Mouse (Mus musculus) embryonic facial prominence, embryonic 11.5 days (tissue): ENCODE measurements around the gene Amn1. TPM values are rescaled to one million over a fixed set of nuclear protein-coding genes. Genes with fewer than 3 reads are reported as not detected.
"Not testable (repeated sequence)": the region's sequence is repeated elsewhere in the genome, so short reads cannot be mapped to it uniquely, and the experiment has no call there.

Experiments used
- ATAC-seq: fragments of 200-750 bp; cut with Nextera tagmentation; replicated peaks from 2 replicates; pipeline ENCODE4 v1.8.0; 2017; ENCODE audit warnings: low read depth; ENCODE audit not compliant: insufficient number of reproducible peaks, low FRiP score, low TSS enrichment
- DNase-seq: peaks from one replicate; pipeline ENCODE4 v3.0.0-alpha.2; 2015; ENCODE audit warnings: low spot score
- H3K27ac ChIP-seq: fragments of 300-500 bp; sonication (generic); replicated peaks from 2 replicates; pipeline ENCODE4 v1.5.1; 2014; ENCODE audit warnings: mild to moderate bottlenecking, low read depth, low read length, control low read depth
- H3K27me3 ChIP-seq: fragments of 300-500 bp; sonication (generic); 2 replicates; pipeline ENCODE4 v1.6.1; 2014; ENCODE audit warnings: mild to moderate bottlenecking, low read length, moderate library complexity, mixed read lengths; ENCODE audit not compliant: control insufficient read depth, insufficient read depth
- H3K36me3 ChIP-seq: fragments of 300-500 bp; sonication (generic); replicated peaks from 2 replicates; pipeline ENCODE4 v1.6.1; 2014; ENCODE audit warnings: low read depth, mild to moderate bottlenecking, low read length, moderate library complexity, mixed read lengths; ENCODE audit not compliant: control insufficient read depth, insufficient read depth
- H3K4me1 ChIP-seq: fragments of 300-500 bp; sonication (generic); 2 replicates; pipeline ENCODE4 v1.6.1; 2014; ENCODE audit warnings: low read length, mixed read lengths; ENCODE audit not compliant: control insufficient read depth, insufficient read depth
- H3K4me2 ChIP-seq: fragments of 300-500 bp; sonication (generic); 2 replicates; pipeline ENCODE4 v1.6.1; 2014; ENCODE audit warnings: low read depth, mild to moderate bottlenecking, control low read depth, low read length, moderate library complexity
- H3K4me3 ChIP-seq: fragments of 300-500 bp; sonication (generic); 2 replicates; pipeline ENCODE4 v1.5.1; 2014; ENCODE audit warnings: low read depth, low read length, control low read depth
- H3K9ac ChIP-seq: fragments of 300-500 bp; sonication (generic); replicated peaks from 2 replicates; pipeline ENCODE4 v1.6.1; 2014; ENCODE audit warnings: mild to moderate bottlenecking, control low read depth, low read length
- H3K9me3 ChIP-seq: fragments of 300-500 bp; sonication (generic); replicated peaks from 2 replicates; pipeline ENCODE4 v1.6.1; 2016; ENCODE audit warnings: mild to moderate bottlenecking, low read length, inconsistent platforms, mixed read lengths; ENCODE audit not compliant: control insufficient read depth
- WGBS: fragments of 180-500 bp; shearing (Covaris S2); extraction: QIAGEN DNeasy Blood & Tissue Kit; methylation state at CpG from one replicate; pipeline ENCODE4 v1.1.7; 2014; 5-methylcytosine and 5-hydroxymethylcytosine counted together
- polyA plus RNA-seq: library from polyadenylated mRNA; unstranded; fragments of >200 nt; fragmentation: Nextera tagmentation; extraction: Ambion mirVana; gene quantifications from 2 replicates; pipeline ENCODE4 v1.2.1, GENCODE M21; 2014

Gene Amn1
- polyA plus RNA-seq, 1 experiment from 2014 or later: 42.0 TPM

DNA sequence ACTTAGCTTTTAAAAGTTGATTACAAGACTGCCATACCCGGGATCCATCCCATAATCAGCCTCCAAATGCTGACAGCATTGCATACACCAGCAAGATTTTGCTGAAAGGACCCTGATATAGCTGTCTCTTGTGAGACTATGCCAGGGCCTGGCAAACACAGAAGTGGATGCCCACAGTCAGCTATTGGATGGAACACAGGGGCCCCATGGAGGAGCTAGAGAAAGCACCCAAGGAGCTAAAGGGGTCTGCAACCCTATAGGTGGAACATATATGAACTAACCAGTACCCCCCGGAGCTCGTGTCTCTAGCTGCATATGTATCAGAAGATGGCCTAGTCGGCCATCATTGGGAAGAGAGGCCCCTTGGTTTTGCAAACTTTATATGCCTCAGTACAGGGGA is 18.5 kb downstream of the Amn1 start:
- H3K4me2 ChIP-seq, H3K4me1 ChIP-seq, H3K27ac ChIP-seq, H3K36me3 ChIP-seq, H3K9me3 ChIP-seq, H3K4me3 ChIP-seq, H3K9ac ChIP-seq, DNase-seq, ATAC-seq, H3K27me3 ChIP-seq: not testable (repeated sequence)
- 97% methylated on average over 4 of the region's 4 CpGs for WGBS

DNA sequence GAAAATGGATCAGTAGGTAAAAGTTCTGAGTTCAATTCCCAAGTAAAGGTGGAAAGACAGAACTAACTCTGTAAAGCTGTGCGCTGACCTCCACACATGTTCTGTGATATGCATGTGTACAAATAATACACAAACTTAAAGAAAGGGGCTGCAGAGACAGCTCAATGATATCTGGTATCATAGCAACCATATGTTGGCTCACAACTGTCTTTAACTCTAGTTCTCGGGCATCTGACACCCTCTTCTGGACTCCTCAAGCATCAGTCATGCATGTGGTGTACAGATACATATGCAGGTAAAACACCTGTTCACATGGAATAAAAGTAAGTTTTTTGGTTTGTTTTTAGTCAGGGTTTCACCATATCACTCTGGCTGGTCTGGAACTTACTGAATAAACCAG is 20.1 kb downstream of the Amn1 start:
- Histone ChIP-seq H3K36me3 (no peaks in the 10 kb centered on the region; the same call in 1 of the 2 replicates), H3K9me3 (no peaks in the 10 kb centered on the region)

GRCm38 (mm10) chr6:149167672-149168071 is 20.8 kb downstream of the Amn1 start:
- H3K36me3 ChIP-seq: no peaks in the 10 kb centered on the region; the same call in none of the 2 replicates

More for the DNA sequence above, 20.1 kb downstream of the Amn1 start:
- Histone ChIP-seq H3K27ac (no peak overlapping the region), H3K9ac (no peak overlapping the region), H3K4me2 (no peak overlapping the region), H3K4me3 (no peak overlapping the region), H3K27me3 (no peaks in the 10 kb centered on the region), H3K4me1 (no peaks in the 10 kb centered on the region)
- DNase-seq (no peak), ATAC-seq (no peak)
- 97% methylated on average over 2 of the region's 2 CpGs for WGBS

GRCm38 (mm10) chr6:149167038-149167437 is 21.5 kb downstream of the Amn1 start:
- H3K4me2 ChIP-seq, ATAC-seq, H3K27ac ChIP-seq, H3K27me3 ChIP-seq, H3K36me3 ChIP-seq, H3K9ac ChIP-seq, DNase-seq, H3K4me1 ChIP-seq, H3K4me3 ChIP-seq, H3K9me3 ChIP-seq: not testable (repeated sequence)
- WGBS: 75% methylated on average over 3 of the region's 4 CpGs

More at GRCm38 (mm10) chr6:149167672-149168071, 20.8 kb downstream of the Amn1 start:
- Histone ChIP-seq H3K4me1 (no peaks in the 10 kb centered on the region), H3K4me2 (no peak overlapping the region), H3K9ac (no peak overlapping the region), H3K27ac (no peak overlapping the region), H3K4me3 (no peak overlapping the region), H3K9me3 (no peaks in the 10 kb centered on the region), H3K27me3 (no peaks in the 10 kb centered on the region)
- ATAC-seq: no peak
- WGBS: 93% methylated on average over 1 of the region's 1 CpGs
- no peak for DNase-seq

DNA sequence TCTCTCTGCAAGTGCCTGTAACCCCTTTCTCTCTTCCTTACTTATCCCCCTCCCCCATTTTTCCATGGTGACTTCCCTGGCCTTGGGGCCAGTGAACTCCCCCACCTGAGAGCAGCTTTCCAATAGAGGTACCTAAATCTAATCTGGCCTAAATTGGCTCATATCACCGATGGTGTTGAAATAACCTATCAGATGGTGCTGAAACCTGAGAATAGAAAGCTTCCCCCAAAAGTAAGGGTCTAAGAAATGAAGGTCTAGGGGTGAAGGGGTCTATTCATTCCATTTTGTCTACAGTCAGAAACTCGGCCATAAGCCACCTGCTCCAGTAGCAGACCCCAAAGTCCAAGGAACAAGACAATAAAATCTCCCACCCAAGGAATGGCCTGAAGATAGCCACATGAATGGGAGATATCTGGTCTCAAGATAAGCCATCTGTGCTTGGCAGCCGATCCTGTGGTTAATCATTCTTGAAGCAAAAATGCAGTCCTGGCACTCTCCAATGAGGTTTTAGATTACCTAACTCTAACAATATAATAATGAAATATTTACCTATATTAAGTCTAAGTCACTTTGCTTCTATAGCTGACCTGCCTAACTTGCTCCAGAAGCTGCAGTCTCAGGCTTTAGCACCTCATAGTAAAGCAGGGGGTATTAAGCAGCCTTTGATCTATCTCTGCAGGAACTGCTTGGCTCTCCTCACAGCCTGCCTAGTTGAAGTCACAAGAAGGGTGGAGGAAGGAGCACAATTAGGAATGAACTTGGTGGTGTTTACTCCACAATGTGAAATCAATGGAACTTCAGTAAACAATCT is 33.3 kb downstream of the Amn1 start:
- Histone ChIP-seq H3K4me2 (no peak overlapping the region), H3K27ac (no peak overlapping the region), H3K27me3 (no peaks in the 10 kb centered on the region), H3K4me3 (no peak overlapping the region), H3K9me3 (no peaks in the 10 kb centered on the region), H3K36me3 (peaks cover 2% of the 10 kb centered on the region; the same call in 1 of the 2 replicates), H3K4me1 (no peaks in the 10 kb centered on the region), H3K9ac (no peak overlapping the region)
- DNase-seq (no peak), ATAC-seq (no peak)
- WGBS: 64% methylated on average over 3 of the region's 3 CpGs

DNA sequence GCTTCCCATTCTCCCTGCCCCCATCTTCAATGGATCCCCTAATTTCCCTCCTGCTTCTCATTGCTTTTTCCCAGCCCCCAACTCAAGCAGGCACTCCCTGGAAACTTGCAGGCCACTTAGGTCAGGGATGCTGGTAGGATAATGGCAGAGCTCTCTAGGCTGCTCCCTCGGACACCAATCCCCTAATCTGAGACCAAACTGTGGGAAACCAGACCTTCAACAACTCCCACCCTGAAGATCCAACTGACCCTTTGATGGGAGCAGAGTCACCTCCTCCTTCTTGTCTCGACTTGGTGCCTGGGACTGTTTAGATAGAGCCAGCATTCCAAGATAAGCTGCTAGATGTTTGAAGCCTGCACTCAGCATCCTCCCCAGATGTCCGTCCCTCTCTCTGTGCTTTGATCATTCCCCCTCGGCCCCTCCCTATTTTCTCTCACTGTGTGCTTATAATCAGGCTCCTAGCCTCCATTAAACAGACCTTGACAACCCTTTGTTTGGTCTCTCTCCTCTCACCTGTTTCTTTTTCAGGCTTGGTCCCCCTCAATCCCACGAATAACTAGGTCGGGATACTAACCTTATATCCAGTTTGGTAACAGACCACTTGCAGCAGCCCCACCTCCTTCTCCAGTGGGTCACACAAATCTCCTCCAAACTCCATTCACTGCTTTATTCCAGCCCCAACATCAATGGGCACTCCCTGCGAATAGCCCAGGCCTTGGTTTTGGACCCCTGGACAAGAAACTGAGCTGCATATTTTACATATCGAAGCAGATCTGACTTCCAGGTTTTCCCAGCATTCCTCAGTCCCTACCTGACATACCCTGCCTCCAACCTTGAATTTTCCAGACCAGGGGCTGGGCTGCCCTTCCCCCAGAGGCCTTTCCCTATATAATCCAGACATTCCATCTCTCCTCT is 34.1 kb downstream of the Amn1 start:
- Histone ChIP-seq H3K36me3 (peaks cover 2% of the 10 kb centered on the region; the same call in 1 of the 2 replicates), H3K27me3 (no peaks in the 10 kb centered on the region), H3K4me1 (no peaks in the 10 kb centered on the region), H3K4me3 (no peak overlapping the region), H3K4me2 (no peak overlapping the region), H3K9me3 (no peaks in the 10 kb centered on the region), H3K27ac (no peak overlapping the region), H3K9ac (no peak overlapping the region)
- DNase-seq (no peak), ATAC-seq (no peak)
- WGBS: 31% methylated on average over 8 of the region's 8 CpGs

GRCm38 (mm10) chr6:149153473-149154115 is 34.9 kb downstream of the Amn1 start:
- WGBS: 42% methylated on average over 6 of the region's 6 CpGs
- Histone ChIP-seq H3K27me3 (no peaks in the 10 kb centered on the region), H3K9ac (no peak overlapping the region), H3K9me3 (no peaks in the 10 kb centered on the region), H3K27ac (no peak overlapping the region), H3K36me3 (peaks cover 2% of the 10 kb centered on the region; the same call in 1 of the 2 replicates), H3K4me2 (no peak overlapping the region), H3K4me1 (no peaks in the 10 kb centered on the region), H3K4me3 (no peak overlapping the region)
- DNase-seq: no peak
- no peak for ATAC-seq
